Mouse (Mus musculus): ENCODE measurements around the gene Mkrn2os. TPM values are rescaled to one million over a fixed set of nuclear protein-coding genes. Genes with fewer than 3 reads are reported as not detected.

The Mkrn2os gene
- total and polyA plus RNA-seq, 2 experiments from 2014 or later: 0.37 TPM; not detected in 1

GRCm38 (mm10) chr6:115619818-115620217 lies 27.4 kb upstream of the Mkrn2os start:
- no peak overlapping the region for H3K4me3 ChIP-seq (ENCODE audit: low read depth, low read length)
- no peak for DNase-seq (ENCODE audit: low spot score)
- no peak overlapping the region for H3K4me2 ChIP-seq (ENCODE audit: low read depth, low read length)
- H3K9ac ChIP-seq (replicated peaks; ENCODE audit: low read depth, low read length): no peak overlapping the region
- peak; percentile 27; the same call in 1 of the 2 replicates for ATAC-seq (ENCODE audit: insufficient read depth, low read depth)
- H3K36me3 ChIP-seq (replicated peaks; ENCODE audit: control insufficient read depth, insufficient read depth, low read length): peaks cover 99% of the 10 kb centered on the region
- H3K9me3 ChIP-seq (replicated peaks; ENCODE audit: control insufficient read depth, low read length): no peaks in the 10 kb centered on the region
- no peak for TF ChIP-seq EP300 (IDR thresholded peaks at IDR 0.05; ENCODE audit: low read depth)
- no peak for TF ChIP-seq CTCF (IDR thresholded peaks at IDR 0.05; ENCODE audit: low read depth)
- WGBS: 70% methylated on average over 10 of the region's 10 CpGs
- H3K4me1 ChIP-seq (ENCODE audit: control insufficient read depth, insufficient read depth): no peaks in the 10 kb centered on the region
- no peak overlapping the region for H3K27ac ChIP-seq (ENCODE audit: low read depth)
- no peaks in the 10 kb centered on the region for H3K27me3 ChIP-seq (ENCODE audit: control insufficient read depth, insufficient read depth, low read length)

GRCm38 (mm10) chr6:115615983-115616382 lies 23.6 kb upstream of the Mkrn2os start:
- Histone ChIP-seq H3K36me3 (replicated peaks; ENCODE audit: control insufficient read depth, insufficient read depth, low read length) (peaks cover 91% of the 10 kb centered on the region), H3K27ac (ENCODE audit: low read depth) (no peak overlapping the region), H3K27me3 (ENCODE audit: control insufficient read depth, insufficient read depth, low read length) (no peaks in the 10 kb centered on the region), H3K4me2 (ENCODE audit: low read depth, low read length) (no peak overlapping the region), H3K4me1 (ENCODE audit: control insufficient read depth, insufficient read depth) (no peaks in the 10 kb centered on the region), H3K4me3 (ENCODE audit: low read depth, low read length) (no peak overlapping the region), H3K9ac (replicated peaks; ENCODE audit: low read depth, low read length) (no peak overlapping the region), H3K9me3 (replicated peaks; ENCODE audit: control insufficient read depth, low read length) (no peaks in the 10 kb centered on the region)
- 76% methylated on average over 3 of the region's 3 CpGs for WGBS
- no peak for ATAC-seq (ENCODE audit: insufficient read depth, low read depth)
- no peak for TF ChIP-seq EP300 (IDR thresholded peaks at IDR 0.05; ENCODE audit: low read depth)
- no peak for TF ChIP-seq CTCF (IDR thresholded peaks at IDR 0.05; ENCODE audit: low read depth)
- no peak for DNase-seq (ENCODE audit: low spot score)

- Histone ChIP-seq H3K27ac (ENCODE audit: low read depth) (no peak overlapping the region), H3K36me3 (replicated peaks; ENCODE audit: control insufficient read depth, insufficient read depth, low read length) (peaks cover 87% of the 10 kb centered on the region), H3K4me1 (ENCODE audit: control insufficient read depth, insufficient read depth) (no peaks in the 10 kb centered on the region), H3K9ac (replicated peaks; ENCODE audit: low read depth, low read length) (no peak overlapping the region), H3K4me2 (ENCODE audit: low read depth, low read length) (no peak overlapping the region), H3K9me3 (replicated peaks; ENCODE audit: control insufficient read depth, low read length) (no peaks in the 10 kb centered on the region), H3K4me3 (ENCODE audit: low read depth, low read length) (no peak overlapping the region), H3K27me3 (ENCODE audit: control insufficient read depth, insufficient read depth, low read length) (no peaks in the 10 kb centered on the region)
- ATAC-seq (ENCODE audit: insufficient read depth, low read depth): no peak
- no peak for DNase-seq (ENCODE audit: low spot score)
- no peak for TF ChIP-seq CTCF (IDR thresholded peaks at IDR 0.05; ENCODE audit: low read depth)
- no peak for TF ChIP-seq EP300 (IDR thresholded peaks at IDR 0.05; ENCODE audit: low read depth)
These were observed 21.4 kb upstream of the Mkrn2os start for GRCm38 (mm10) chr6:115613793-115614192.

- H3K27me3 ChIP-seq (ENCODE audit: control insufficient read depth, insufficient read depth, low read length): no peaks in the 10 kb centered on the region
- no peaks in the 10 kb centered on the region for H3K9me3 ChIP-seq (replicated peaks; ENCODE audit: control insufficient read depth, low read length)
- no peak overlapping the region for H3K4me3 ChIP-seq (ENCODE audit: low read depth, low read length)
- ATAC-seq (ENCODE audit: insufficient read depth, low read depth) (no peak), DNase-seq (ENCODE audit: low spot score) (no peak)
- no peak overlapping the region for H3K27ac ChIP-seq (ENCODE audit: low read depth)
- TF ChIP-seq EP300 (IDR thresholded peaks at IDR 0.05; ENCODE audit: low read depth) (no peak), CTCF (IDR thresholded peaks at IDR 0.05; ENCODE audit: low read depth) (no peak)
- H3K9ac ChIP-seq (replicated peaks; ENCODE audit: low read depth, low read length): no peak overlapping the region
- no peak overlapping the region for H3K4me2 ChIP-seq (ENCODE audit: low read depth, low read length)
- no peaks in the 10 kb centered on the region for H3K4me1 ChIP-seq (ENCODE audit: control insufficient read depth, insufficient read depth)
- 84% methylated on average over 5 of the region's 5 CpGs for WGBS
- peaks cover 52% of the 10 kb centered on the region for H3K36me3 ChIP-seq (replicated peaks; ENCODE audit: control insufficient read depth, insufficient read depth, low read length)
These were observed 17.9 kb upstream of the Mkrn2os start for GRCm38 (mm10) chr6:115610301-115610700.

GRCm38 (mm10) chr6:115609121-115609520 lies 16.7 kb upstream of the Mkrn2os start:
- WGBS: 72% methylated on average over 3 of the region's 3 CpGs
- Histone ChIP-seq H3K27ac (ENCODE audit: low read depth) (no peak overlapping the region), H3K4me2 (ENCODE audit: low read depth, low read length) (no peak overlapping the region), H3K27me3 (ENCODE audit: control insufficient read depth, insufficient read depth, low read length) (no peaks in the 10 kb centered on the region), H3K9ac (replicated peaks; ENCODE audit: low read depth, low read length) (no peak overlapping the region), H3K4me3 (ENCODE audit: low read depth, low read length) (no peak overlapping the region), H3K4me1 (ENCODE audit: control insufficient read depth, insufficient read depth) (no peaks in the 10 kb centered on the region), H3K9me3 (replicated peaks; ENCODE audit: control insufficient read depth, low read length) (no peaks in the 10 kb centered on the region), H3K36me3 (replicated peaks; ENCODE audit: control insufficient read depth, insufficient read depth, low read length) (peaks cover 40% of the 10 kb centered on the region)
- DNase-seq (ENCODE audit: low spot score): no peak
- TF ChIP-seq EP300 (IDR thresholded peaks at IDR 0.05; ENCODE audit: low read depth) (no peak), CTCF (IDR thresholded peaks at IDR 0.05; ENCODE audit: low read depth) (peak; percentile 52)
- ATAC-seq (ENCODE audit: insufficient read depth, low read depth): no peak

- ATAC-seq (ENCODE audit: insufficient read depth, low read depth) (no peak), DNase-seq (ENCODE audit: low spot score) (no peak)
- no peak overlapping the region for H3K9ac ChIP-seq (replicated peaks; ENCODE audit: low read depth, low read length)
- no peaks in the 10 kb centered on the region for H3K9me3 ChIP-seq (replicated peaks; ENCODE audit: control insufficient read depth, low read length)
- H3K4me2 ChIP-seq (ENCODE audit: low read depth, low read length): no peak overlapping the region
- no peak overlapping the region for H3K4me3 ChIP-seq (ENCODE audit: low read depth, low read length)
- 64% methylated on average over 4 of the region's 4 CpGs for WGBS
- H3K27me3 ChIP-seq (ENCODE audit: control insufficient read depth, insufficient read depth, low read length): no peaks in the 10 kb centered on the region
- TF ChIP-seq EP300 (IDR thresholded peaks at IDR 0.05; ENCODE audit: low read depth): no peak
- no peak for TF ChIP-seq CTCF (IDR thresholded peaks at IDR 0.05; ENCODE audit: low read depth)
- peaks cover 27% of the 10 kb centered on the region for H3K36me3 ChIP-seq (replicated peaks; ENCODE audit: control insufficient read depth, insufficient read depth, low read length)
- H3K27ac ChIP-seq (ENCODE audit: low read depth): no peak overlapping the region
- peaks cover 6% of the 10 kb centered on the region; the same call in 1 of the 2 replicates for H3K4me1 ChIP-seq (ENCODE audit: control insufficient read depth, insufficient read depth)
These were observed 15.1 kb upstream of the Mkrn2os start for GRCm38 (mm10) chr6:115607429-115607828.
